Comparison of ENCODE assay signal across 41 mouse cellular contexts in the genomic region with DNA sequence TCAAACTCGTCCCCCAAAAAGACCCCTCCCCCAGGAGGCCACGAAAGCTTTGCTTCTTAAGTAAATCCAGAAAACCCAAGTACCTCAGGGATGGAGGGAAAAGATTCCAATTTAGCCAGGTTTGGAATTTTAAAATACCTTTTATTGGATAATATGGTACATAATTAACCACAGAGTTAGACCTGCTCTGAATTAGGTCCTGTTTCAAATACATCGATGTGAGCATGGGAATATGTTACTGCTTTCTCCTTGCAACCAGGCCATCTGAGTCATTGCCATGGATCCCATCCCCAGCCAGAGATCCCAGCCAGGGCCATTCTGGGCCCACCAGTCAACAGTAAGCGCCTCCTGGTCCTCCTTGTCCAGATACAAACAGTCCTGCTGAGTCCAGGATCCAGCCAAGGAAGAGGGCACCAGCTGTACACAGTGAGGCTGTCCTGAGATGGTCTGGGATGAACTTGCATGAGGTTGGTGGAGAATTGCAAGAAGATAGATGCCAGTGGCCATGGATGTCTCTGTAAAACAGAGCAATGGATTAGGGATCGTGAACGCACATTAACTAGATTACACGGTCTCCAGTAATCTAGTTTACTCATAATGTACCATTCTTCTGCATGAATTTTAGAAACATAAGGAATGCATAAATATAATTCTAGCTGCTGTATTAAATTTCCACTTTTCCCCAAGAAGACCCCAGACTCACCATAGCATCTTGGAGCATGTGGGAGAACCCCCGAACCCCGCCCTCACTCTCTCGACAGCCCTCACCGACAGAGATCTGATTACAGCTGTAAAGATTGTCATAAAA. TPM values are rescaled to one million over a fixed set of nuclear protein-coding genes. Genes with fewer than 3 reads are reported as not detected.
DNase-seq lines count a peak whose midpoint lies in the region; ATAC-seq lines count a peak whose summit lies in the region.
"Had no signal": no experiment of that assay in that cellular context is flagged by ENCODE, and none has a peak within 500 bp of the region (broad histone marks: within the 10 kb centered on the region; RNA-seq: fewer than 3 reads in every experiment).

No protein-coding gene starts in this region.

- DNase-seq in cerebellum, postnatal 14 days: peak; percentile 53 to 55
- DNase-seq in cerebellum, postnatal 4 days (ENCODE audit: low spot score in 2 of 2): no peak
- peak; percentile 16 for DNase-seq in left cerebral cortex, postnatal 4 days
- no peak for DNase-seq in left cerebral cortex, adult 9 months (ENCODE audit: low spot score in 2 of 2)
- no peak for DNase-seq in urinary bladder, postnatal 10 days (ENCODE audit: low spot score)
- DNase-seq: adrenal gland, postnatal 14 days; cerebellum, adult 11 months; cerebellum, postnatal 25 days; gastrocnemius, postnatal 10 days; heart, postnatal 14 days; kidney, adult 11 months; kidney, postnatal 14 days; right cerebral cortex, adult 18-20 months; right cerebral cortex, postnatal 4 days; thymus, adult 18-20 months; thymus, postnatal 36 days had no signal

- H3K27me3 ChIP-seq in embryonic facial prominence, embryonic 13.5 days: no peaks in the 10 kb centered on the region
- no peaks in the 10 kb centered on the region for H3K27me3 ChIP-seq in limb, embryonic 15.5 days
- H3K27me3 ChIP-seq: hindbrain, embryonic 15.5 days; lung, embryonic 15.5 days; neural tube, embryonic 12.5 days had no signal

- no peak overlapping the region for H3K9ac ChIP-seq in embryonic facial prominence, embryonic 13.5 days
- no peak overlapping the region for H3K9ac ChIP-seq in limb, embryonic 15.5 days
- H3K9ac ChIP-seq: hindbrain, embryonic 15.5 days; lung, embryonic 15.5 days; neural tube, embryonic 12.5 days had no signal

- H3K36me3 ChIP-seq in embryonic facial prominence, embryonic 13.5 days: no peaks in the 10 kb centered on the region
- no peaks in the 10 kb centered on the region for H3K36me3 ChIP-seq in limb, embryonic 15.5 days
- H3K36me3 ChIP-seq: G1E; hindbrain, embryonic 10.5 days; hindbrain, embryonic 15.5 days; lung, embryonic 15.5 days; midbrain, embryonic 10.5 days; neural tube, embryonic 12.5 days had no signal

- WGBS in embryonic facial prominence, embryonic 13.5 days: 30% methylated on average over 11 of the region's 11 CpGs
- 40% methylated on average over 11 of the region's 11 CpGs for WGBS in limb, embryonic 15.5 days

- no peaks in the 10 kb centered on the region for H3K9me3 ChIP-seq in embryonic facial prominence, embryonic 13.5 days
- H3K9me3 ChIP-seq in limb, embryonic 15.5 days: no peaks in the 10 kb centered on the region
- H3K9me3 ChIP-seq: G1E; hindbrain, embryonic 10.5 days; hindbrain, embryonic 15.5 days; lung, embryonic 15.5 days; midbrain, embryonic 10.5 days; neural tube, embryonic 12.5 days had no signal

- ATAC-seq in embryonic facial prominence, embryonic 13.5 days (ENCODE audit: insufficient number of reproducible peaks, insufficient read depth, low FRiP score, low TSS enrichment, low read depth): peak; percentile 60
- ATAC-seq in limb, embryonic 15.5 days (ENCODE audit: insufficient number of reproducible peaks, low FRiP score, low TSS enrichment, low read depth): no peak
- ATAC-seq: forebrain, embryonic 16.5 days; Patski had no signal

- H3K4me1 ChIP-seq in embryonic facial prominence, embryonic 13.5 days: peaks cover 29% of the 10 kb centered on the region
- peaks cover 14% of the 10 kb centered on the region; the same call in 1 of the 2 replicates for H3K4me1 ChIP-seq in limb, embryonic 15.5 days
- H3K4me1 ChIP-seq: hindbrain, embryonic 15.5 days; lung, embryonic 15.5 days; neural tube, embryonic 12.5 days had no signal

- peak overlapping the region; percentile 23; the same call in 1 of the 2 replicates for H3K4me2 ChIP-seq in embryonic facial prominence, embryonic 13.5 days
- H3K4me2 ChIP-seq in limb, embryonic 15.5 days: no peak overlapping the region
- H3K4me2 ChIP-seq: hindbrain, embryonic 15.5 days; liver, embryonic 11.5 days; lung, embryonic 15.5 days; neural tube, embryonic 12.5 days had no signal

- intact Hi-C loops in left cerebral cortex, postnatal 4 days (cut with DNase I): no loop called here

- no peak overlapping the region for H3K4me3 ChIP-seq in embryonic facial prominence, embryonic 13.5 days
- H3K4me3 ChIP-seq in limb, embryonic 15.5 days: no peak overlapping the region
- H3K4me3 ChIP-seq: erythroblast, embryonic 14.5 days; hindbrain, embryonic 10.5 days; hindbrain, embryonic 15.5 days; lung, embryonic 15.5 days; midbrain, embryonic 10.5 days; myocyte; neural tube, embryonic 12.5 days had no signal

- peak overlapping the region; percentile 85 for H3K27ac ChIP-seq in embryonic facial prominence, embryonic 13.5 days
- peak overlapping the region; percentile 48; the same call in 1 of the 2 replicates for H3K27ac ChIP-seq in limb, embryonic 15.5 days
- H3K27ac ChIP-seq: hindbrain, embryonic 10.5 days; hindbrain, embryonic 15.5 days; lung, embryonic 15.5 days; midbrain, embryonic 10.5 days; neural tube, embryonic 12.5 days; stomach, postnatal 0 days had no signal

RNA-seq across cellular contexts. Expression of a gene that starts 25.9 kb away (rescaled TPM):
- total RNA-seq in left cerebral cortex, postnatal 4 days (2021): not detected
- not detected in 2 replicates for polyA plus RNA-seq in embryonic facial prominence, embryonic 13.5 days (2015; fragmentation: Nextera tagmentation; extraction: Ambion mirVana)
- polyA plus RNA-seq in limb, embryonic 15.5 days (2015; fragmentation: Nextera tagmentation; extraction: Ambion mirVana): not detected in 2 replicates
- total RNA-seq: adrenal gland, postnatal 14 days; G1E; granulocyte monocyte progenitor cell, adult 5-6 weeks; layer of hippocampus, adult 18-20 months; layer of hippocampus, postnatal 10 days; left cerebral cortex, adult 18-20 months; left cerebral cortex, postnatal 25 days; megakaryocyte progenitor cell, adult 5-6 weeks; midbrain, postnatal 0 days had no signal
- polyA plus RNA-seq: erythroblast, embryonic 14.5 days; forebrain, embryonic 11.5 days; forebrain, embryonic 16.5 days; G1E; hindbrain, embryonic 10.5 days; hindbrain, embryonic 15.5 days; kidney, embryonic 14.5 days; liver, embryonic 11.5 days; liver, embryonic 16.5 days; lung, embryonic 15.5 days; midbrain, embryonic 10.5 days; midbrain, postnatal 0 days; neural tube, embryonic 12.5 days; Patski; spleen, adult 2 months had no signal

Comparison
In these comparisons a context has a peak if more than half of its experiments do, and no peak if none do; other contexts are left out.
1. DNase-seq: peak in cerebellum, postnatal 14 days (2 of 2) and left cerebral cortex, postnatal 4 days (single experiment); none in cerebellum, postnatal 4 days (0 of 2), left cerebral cortex, adult 9 months (0 of 2) and urinary bladder, postnatal 10 days (single experiment).